Mouse (Mus musculus): ENCODE measurements around the gene Dact2. TPM values are rescaled to one million over a fixed set of nuclear protein-coding genes. Genes with fewer than 3 reads are reported as not detected.

Gene Dact2
- total RNA-seq, 2 experiments from 2014 or later: not detected

- no peak for ATAC-seq (ENCODE audit: poor library complexity, severe bottlenecking)
These were observed 27.1 kb downstream of the Dact2 start for GRCm38 (mm10) chr17:14177018-14177417.

GRCm38 (mm10) chr17:14175704-14176103 lies 28.4 kb downstream of the Dact2 start:
- no peak for ATAC-seq (ENCODE audit: poor library complexity, severe bottlenecking)

- ATAC-seq (ENCODE audit: poor library complexity, severe bottlenecking): no peak
These were observed 29.1 kb downstream of the Dact2 start for GRCm38 (mm10) chr17:14175019-14175418.

GRCm38 (mm10) chr17:14174401-14174800 lies 29.7 kb downstream of the Dact2 start:
- ATAC-seq (ENCODE audit: poor library complexity, severe bottlenecking): no peak

GRCm38 (mm10) chr17:14173459-14173858 lies 30.6 kb downstream of the Dact2 start:
- ATAC-seq (ENCODE audit: poor library complexity, severe bottlenecking): no peak

GRCm38 (mm10) chr17:14172731-14173130 lies 31.4 kb downstream of the Dact2 start:
- ATAC-seq (ENCODE audit: poor library complexity, severe bottlenecking): no peak

- ATAC-seq (ENCODE audit: poor library complexity, severe bottlenecking): no peak
These were observed 31.9 kb downstream of the Dact2 start for GRCm38 (mm10) chr17:14172184-14172583.

GRCm38 (mm10) chr17:14170961-14171479 lies 33.1 kb downstream of the Dact2 start:
- ATAC-seq (ENCODE audit: poor library complexity, severe bottlenecking): no peak

- ATAC-seq (ENCODE audit: poor library complexity, severe bottlenecking): no peak
These were observed 34.7 kb downstream of the Dact2 start for GRCm38 (mm10) chr17:14169431-14169830.

GRCm38 (mm10) chr17:14167594-14167993 lies 36.5 kb downstream of the Dact2 start:
- ATAC-seq (ENCODE audit: poor library complexity, severe bottlenecking): no peak

GRCm38 (mm10) chr17:14166746-14167432 lies 37.2 kb downstream of the Dact2 start:
- ATAC-seq (ENCODE audit: poor library complexity, severe bottlenecking): no peak

- ATAC-seq (ENCODE audit: poor library complexity, severe bottlenecking): no peak
These were observed 38.0 kb downstream of the Dact2 start for GRCm38 (mm10) chr17:14165934-14166610.

GRCm38 (mm10) chr17:14165332-14165876 lies 38.7 kb downstream of the Dact2 start:
- ATAC-seq (ENCODE audit: poor library complexity, severe bottlenecking): no peak

- ATAC-seq (ENCODE audit: poor library complexity, severe bottlenecking): no peak
These were observed 43.3 kb downstream of the Dact2 start for GRCm38 (mm10) chr17:14160846-14161245.

- ATAC-seq (ENCODE audit: poor library complexity, severe bottlenecking): no peak
These were observed 46.3 kb downstream of the Dact2 start for GRCm38 (mm10) chr17:14157779-14158195.

Other genes starting within 250 kb of the Dact2 start
- gene Gm7356, start 200.6 kb downstream of the Dact2 start, total RNA-seq (2015): not detected in 2 replicates
- not detected in 2 replicates for gene Gm7356, start 200.6 kb downstream of the Dact2 start, total RNA-seq (2017)
- gene Gm7358, start 144.8 kb downstream of the Dact2 start, total RNA-seq (2015): not detected in 2 replicates
- not detected in 2 replicates for gene Gm7358, start 144.8 kb downstream of the Dact2 start, total RNA-seq (2017)
- gene Smoc2, start 75.2 kb upstream of the Dact2 start, total RNA-seq (2015): 0.23 TPM in 1 of 2 replicates, not detected in the other
- gene Smoc2, start 75.2 kb upstream of the Dact2 start, total RNA-seq (2017): not detected in 2 replicates

Measured in megakaryocyte, adult 5-6 weeks (primary cell).